Mouse (Mus musculus) C2C12 (cell line): Measurements from ENCODE around the gene Ttyh2.

Experiments
- CEBPB ChIP-seq: IDR thresholded peaks from one replicate; pipeline ENCODE4 v1.6.1; 2011; ENCODE audit warnings: low read depth, mild to moderate bottlenecking, control low read depth, moderate library complexity
- CTCF ChIP-seq: IDR thresholded peaks from one replicate; pipeline ENCODE4 v1.5.1; 2011; ENCODE audit not compliant: control insufficient read depth, insufficient read depth, insufficient read length
- MYOD1 ChIP-seq: IDR thresholded peaks from one replicate; pipeline ENCODE4 v1.6.1; 2011; ENCODE audit warnings: low read depth; ENCODE audit not compliant: control insufficient read depth, insufficient read length
- MYOG ChIP-seq: IDR thresholded peaks from one replicate; pipeline ENCODE4 v1.6.1; 2011; ENCODE audit not compliant: control insufficient read depth, insufficient read length; ENCODE audit errors: extremely low read depth
- USF1 ChIP-seq: IDR thresholded peaks from one replicate; pipeline ENCODE4 v1.6.1; 2011; ENCODE audit warnings: low read depth, mild to moderate bottlenecking, control low read depth, moderate library complexity

GRCm38 (mm10) chr11:114676431-114676830 lies 1.2 kb downstream of the Ttyh2 start:
- TF ChIP-seq CTCF (no peak), CEBPB (no peak), MYOG (no peak), USF1 (no peak), MYOD1 (no peak)
